Mouse (Mus musculus) adrenal gland, postnatal 25 days (tissue): ENCODE results near the gene Ssh2. TPM values are rescaled to one million over a fixed set of nuclear protein-coding genes. Genes with fewer than 3 reads are reported as not detected.

Source experiments
- DNase-seq: peaks from one replicate; pipeline ENCODE4 v3.0.0; 2021; ENCODE audit warnings: mixed read lengths
- total RNA-seq: library from RNA; stranded (reverse); gene quantifications from 2 replicates; pipeline ENCODE4 v1.2.3, GENCODE M21; 2021

Ssh2 gene
- total RNA-seq, 1 experiment from 2014 or later, result 19.8 TPM

GRCm38 (mm10) chr11:77492911-77493332 lies 276.8 kb downstream of the Ssh2 start:
- DNase-seq, result peak; percentile 96

GRCm38 (mm10) chr11:77493512-77494343 lies 277.6 kb downstream of the Ssh2 start, which contains the start of gene Git1:
Gene Git1 (plus strand): TSS chr11:77493562.
- DNase-seq, result peak; percentile 67

DNA sequence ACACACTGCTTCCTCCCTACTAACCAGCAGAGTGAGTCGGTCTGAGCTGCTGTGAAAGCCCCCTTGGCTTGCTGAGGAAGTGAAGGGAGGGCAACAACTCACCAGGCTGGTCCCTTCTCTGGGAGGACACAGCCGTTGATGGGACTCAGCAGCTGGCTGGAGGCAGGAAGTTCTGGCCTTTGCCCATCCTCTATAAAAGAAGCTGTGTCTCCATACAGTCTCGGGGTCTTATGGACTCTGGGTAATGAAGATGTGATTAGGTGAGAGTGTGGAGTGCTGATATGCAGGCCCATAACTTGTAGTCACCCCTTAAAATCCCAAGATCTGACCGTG lies 278.2 kb downstream of the Ssh2 start:
- DNase-seq, result no peak

GRCm38 (mm10) chr11:77494782-77495181 lies 278.7 kb downstream of the Ssh2 start:
- DNase-seq, result no peak

GRCm38 (mm10) chr11:77495507-77495906 lies 279.4 kb downstream of the Ssh2 start:
- DNase-seq, result no peak

DNA sequence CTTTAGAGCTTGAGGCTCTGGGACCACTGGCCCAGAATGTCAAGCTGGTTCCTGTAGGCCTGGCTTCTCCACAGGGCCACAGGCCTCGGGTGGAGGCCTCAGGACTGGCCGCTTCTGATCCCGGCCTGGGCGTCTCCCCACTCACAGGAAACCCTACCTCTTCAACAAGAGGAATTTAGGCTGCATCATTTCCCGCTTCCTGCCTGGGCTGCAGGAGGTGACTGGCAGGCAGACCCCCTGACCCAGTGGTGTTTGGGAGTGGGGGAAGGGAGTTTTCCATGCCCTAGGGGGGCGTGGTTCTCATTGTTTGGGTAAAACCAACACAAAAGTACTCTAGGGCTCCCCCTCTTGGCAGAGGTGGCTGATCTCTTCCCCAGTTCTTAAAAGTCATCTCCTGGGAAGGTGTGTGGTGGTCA lies 281.3 kb downstream of the Ssh2 start:
- DNase-seq, result peak; percentile 51

DNA sequence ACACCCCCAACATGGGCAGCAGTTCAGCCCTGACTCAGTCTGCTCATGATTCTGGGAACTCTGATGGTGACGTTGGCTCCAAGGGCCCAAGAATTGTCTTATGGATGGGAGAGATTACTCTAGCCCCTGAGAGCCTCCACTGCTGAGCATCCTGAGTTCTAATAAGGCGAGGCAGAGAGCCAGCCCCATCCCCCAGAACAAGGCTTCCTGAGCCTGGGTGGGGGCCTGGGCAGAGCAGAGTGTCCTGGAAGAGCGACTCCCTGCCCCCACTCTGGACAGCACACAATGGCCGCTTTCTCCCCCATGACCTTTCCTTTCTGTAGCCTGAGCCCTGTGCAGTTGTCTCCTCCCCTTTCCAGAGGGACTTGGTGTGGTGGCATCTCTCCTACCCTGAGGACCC lies 281.8 kb downstream of the Ssh2 start:
- DNase-seq, result no peak

- DNase-seq, result no peak
Observed at GRCm38 (mm10) chr11:77498261-77499139, 282.4 kb downstream of the Ssh2 start.

- no peak for DNase-seq
Observed at GRCm38 (mm10) chr11:77499354-77499753, 283.3 kb downstream of the Ssh2 start.

DNA sequence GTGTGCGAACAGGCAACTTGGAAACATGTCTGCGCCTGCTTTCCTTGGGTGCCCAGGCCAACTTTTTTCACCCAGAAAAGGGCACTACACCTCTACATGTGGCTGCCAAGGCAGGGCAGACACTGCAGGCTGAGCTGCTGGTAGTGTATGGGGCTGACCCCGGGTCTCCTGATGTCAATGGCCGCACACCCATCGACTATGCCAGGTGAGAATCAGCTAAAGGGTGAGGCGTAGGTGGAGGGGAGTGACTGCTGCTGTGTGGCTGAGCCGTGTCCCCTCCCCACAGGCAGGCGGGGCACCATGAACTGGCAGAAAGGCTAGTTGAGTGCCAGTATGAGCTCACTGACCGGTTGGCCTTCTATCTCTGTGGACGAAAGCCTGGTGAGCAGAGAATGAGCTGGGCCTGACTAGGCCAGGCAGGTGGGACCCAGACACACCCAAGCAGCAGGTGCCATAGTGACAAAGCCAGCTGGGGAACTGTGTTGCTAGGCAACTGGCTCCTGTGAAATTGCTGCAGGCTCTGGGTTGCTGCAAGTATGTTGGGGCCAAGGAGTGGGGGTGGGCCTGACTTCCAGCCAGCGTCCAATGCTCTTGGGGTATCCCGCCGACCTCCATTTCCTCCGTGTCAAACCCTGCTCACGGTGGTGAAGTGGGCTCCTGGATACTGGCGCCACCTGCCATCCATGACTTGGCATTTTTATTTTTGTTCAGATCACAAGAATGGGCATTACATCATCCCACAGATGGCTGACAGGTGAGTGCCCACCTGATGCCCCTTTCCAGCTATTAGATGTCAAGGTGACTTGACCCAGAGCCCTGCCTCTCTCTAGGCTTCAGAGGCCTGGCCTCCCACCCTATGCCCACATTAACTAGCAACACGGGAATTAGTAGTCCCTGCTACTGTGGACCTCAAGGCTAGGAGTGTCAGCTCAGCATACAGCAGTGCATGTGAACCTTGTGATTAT lies 284.6 kb downstream of the Ssh2 start:
- no peak for DNase-seq

DNA sequence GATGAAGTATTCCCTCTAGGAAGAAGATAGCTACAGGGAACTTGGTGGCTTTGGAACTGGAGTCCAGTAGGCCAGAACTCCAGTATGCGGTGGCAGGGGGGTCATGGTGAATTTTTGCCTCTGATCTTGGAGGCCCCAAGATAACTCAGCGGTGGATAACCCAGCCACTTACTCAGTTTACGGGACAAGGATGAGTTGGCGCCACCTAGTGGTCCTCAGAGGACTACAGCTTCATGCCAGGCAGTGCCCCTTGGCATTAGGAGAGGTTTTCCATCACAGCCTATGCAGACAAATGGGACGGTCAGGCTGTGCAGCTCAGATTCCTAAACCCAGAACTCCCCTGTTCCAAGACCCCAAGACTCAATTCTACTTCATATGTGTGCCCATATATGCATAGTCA lies 285.3 kb downstream of the Ssh2 start:
- peak; percentile 74 for DNase-seq

- DNase-seq, result no peak
Observed at GRCm38 (mm10) chr11:77501971-77502370, 285.9 kb downstream of the Ssh2 start.

DNA sequence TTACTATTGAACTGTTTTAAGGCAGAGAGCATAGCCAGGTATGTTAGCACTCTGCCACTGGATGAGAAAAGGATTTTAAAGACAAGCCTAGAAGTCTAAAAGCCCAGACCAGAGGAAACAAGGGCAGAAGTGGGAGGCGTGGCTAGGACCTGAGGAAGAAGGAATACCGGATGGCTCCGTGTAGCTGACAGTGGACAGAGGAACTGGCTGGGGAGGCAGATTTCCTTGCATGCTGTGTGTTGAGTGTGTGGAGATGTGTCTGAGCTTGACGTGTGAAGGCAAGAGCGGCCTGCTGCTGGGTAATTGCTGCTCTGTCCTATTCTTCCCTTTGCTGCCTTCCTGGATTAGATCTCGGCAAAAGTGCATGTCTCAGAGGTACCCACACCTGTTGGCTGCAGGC lies 286.4 kb downstream of the Ssh2 start:
- no peak for DNase-seq

DNA sequence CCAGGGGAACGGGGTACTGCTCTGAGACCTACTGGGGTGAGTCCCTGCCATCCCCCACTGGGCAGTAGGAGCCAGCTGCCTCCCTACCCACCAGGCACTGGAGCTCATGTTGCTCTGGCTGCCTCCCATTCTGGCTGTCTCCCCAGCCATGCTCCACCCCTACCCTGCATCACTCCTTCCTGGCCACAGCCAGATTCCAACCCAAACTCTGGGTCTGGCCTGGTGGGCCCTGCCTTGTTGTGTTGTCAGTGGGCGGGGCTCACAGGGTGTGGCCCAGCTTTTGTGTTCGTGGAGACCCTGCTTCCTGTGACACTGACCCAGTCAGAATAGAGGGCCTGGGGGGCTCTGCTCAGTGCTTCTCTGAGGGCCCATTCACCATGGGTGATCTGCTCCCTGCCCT lies 287.4 kb downstream of the Ssh2 start:
- DNase-seq, result no peak

- no peak for DNase-seq
Observed at GRCm38 (mm10) chr11:77504377-77504776, 288.3 kb downstream of the Ssh2 start.

DNA sequence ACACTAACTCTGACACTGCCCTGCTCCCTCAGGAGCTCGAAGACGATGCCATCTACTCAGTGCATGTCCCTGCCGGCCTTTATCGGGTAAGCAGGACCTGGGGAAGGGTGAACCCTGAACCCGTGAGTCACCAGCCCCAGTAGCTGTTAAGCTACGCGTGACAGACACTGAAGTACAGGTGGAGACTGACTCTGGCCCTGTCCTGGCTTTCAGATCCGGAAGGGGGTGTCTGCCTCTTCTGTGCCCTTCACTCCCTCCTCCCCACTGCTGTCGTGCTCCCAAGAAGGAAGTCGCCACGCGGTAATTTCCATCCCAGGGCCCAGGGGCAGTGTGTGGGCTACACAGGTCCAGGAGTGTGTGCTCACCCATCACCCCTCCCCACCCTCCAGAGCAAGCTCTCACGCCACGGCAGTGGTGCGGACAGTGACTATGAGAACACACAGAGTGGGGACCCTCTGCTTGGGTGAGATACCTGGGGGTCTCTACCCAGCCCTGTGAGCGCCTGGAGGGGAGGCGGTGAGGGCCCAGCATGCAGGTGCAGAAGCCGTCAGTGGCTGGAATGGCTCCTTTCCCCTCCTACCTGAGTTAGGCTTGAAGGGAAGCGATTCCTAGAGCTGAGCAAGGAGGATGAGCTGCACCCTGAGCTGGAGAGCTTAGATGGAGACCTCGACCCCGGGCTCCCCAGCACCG lies 289.3 kb downstream of the Ssh2 start:
- no peak for DNase-seq

DNA sequence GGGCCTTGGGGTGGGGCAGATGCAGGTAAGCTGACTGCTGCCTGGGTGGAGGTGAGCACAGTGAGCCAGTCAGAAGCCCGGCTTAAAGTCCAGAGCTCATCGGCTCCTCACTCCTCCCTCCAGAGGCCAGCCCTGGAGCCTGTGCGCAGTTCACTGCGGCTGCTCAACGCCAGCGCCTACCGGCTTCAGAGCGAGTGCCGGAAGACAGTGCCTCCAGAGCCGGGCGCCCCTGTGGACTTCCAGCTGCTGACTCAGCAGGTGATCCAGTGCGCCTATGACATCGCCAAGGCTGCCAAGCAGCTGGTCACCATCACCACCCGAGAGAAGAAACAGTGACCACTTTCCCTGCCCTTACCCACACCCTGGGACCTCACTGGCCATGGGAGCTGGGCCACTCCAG lies 290.2 kb downstream of the Ssh2 start:
- DNase-seq, result no peak

DNA sequence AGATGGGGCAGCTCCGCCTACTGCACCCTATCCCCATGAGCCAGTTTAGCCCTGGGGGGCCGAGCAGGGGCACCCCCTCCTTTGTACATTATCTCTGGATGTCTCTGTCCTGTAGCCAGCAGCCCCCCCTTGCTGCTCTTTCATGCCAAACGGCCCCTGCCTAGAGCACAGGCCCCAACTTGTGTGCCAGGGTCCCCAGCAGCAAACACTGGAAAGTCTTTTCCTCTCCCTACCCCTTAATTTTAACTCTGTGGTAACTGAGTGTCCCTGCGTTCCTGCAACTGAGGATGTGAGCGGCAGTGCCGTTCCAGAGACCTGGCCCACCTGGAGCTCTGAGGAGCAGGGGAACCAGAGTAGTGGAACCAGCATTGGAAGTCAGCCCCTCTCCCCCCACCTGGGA lies 290.9 kb downstream of the Ssh2 start:
- DNase-seq, result no peak

GRCm38 (mm10) chr11:77507426-77507825 lies 291.3 kb downstream of the Ssh2 start:
- no peak for DNase-seq

GRCm38 (mm10) chr11:77508068-77509021 lies 292.3 kb downstream of the Ssh2 start:
- peak; percentile 88 for DNase-seq
